Mouse (Mus musculus) neural tube, embryonic 11.5 days (tissue): ENCODE results near the gene Sept11. TPM values are rescaled to one million over a fixed set of nuclear protein-coding genes. Genes with fewer than 3 reads are reported as not detected.

Experiments used
- ATAC-seq: fragments of 200-750 bp; cut with Nextera tagmentation; 2 replicates; pipeline ENCODE4 v1.8.0; 2017; ENCODE audit warnings: moderate number of reproducible peaks, mild to moderate bottlenecking, moderate TSS enrichment, moderate library complexity; ENCODE audit not compliant: insufficient read depth, low FRiP score, low TSS enrichment
- DNase-seq: peaks from one replicate; pipeline ENCODE4 v3.0.0-alpha.2; 2015; ENCODE audit warnings: low spot score
- H3K27ac ChIP-seq: fragments of 300-500 bp; sonication (generic); 2 replicates; pipeline ENCODE4 v1.5.1; 2014; ENCODE audit warnings: low read depth, mild to moderate bottlenecking, low read length
- H3K27me3 ChIP-seq: fragments of 300-500 bp; sonication (generic); 2 replicates; pipeline ENCODE4 v1.6.1; 2014; ENCODE audit warnings: mild to moderate bottlenecking, low read length, mixed read lengths; ENCODE audit not compliant: control insufficient read depth, insufficient read depth
- H3K36me3 ChIP-seq: fragments of 300-500 bp; sonication (generic); 2 replicates; pipeline ENCODE4 v1.6.1; 2014; ENCODE audit warnings: mild to moderate bottlenecking, low read length, moderate library complexity, mixed read lengths; ENCODE audit not compliant: control insufficient read depth, insufficient read depth
- H3K4me1 ChIP-seq: fragments of 300-500 bp; sonication (generic); 2 replicates; pipeline ENCODE4 v1.6.1; 2014; ENCODE audit warnings: low read length, mixed read lengths; ENCODE audit not compliant: control insufficient read depth, insufficient read depth
- H3K4me2 ChIP-seq: fragments of 300-500 bp; sonication (generic); 2 replicates; pipeline ENCODE4 v1.6.1; 2014; ENCODE audit warnings: low read depth, mild to moderate bottlenecking, moderate library complexity
- H3K4me3 ChIP-seq: fragments of 300-500 bp; sonication (generic); 2 replicates; pipeline ENCODE4 v1.5.1; 2014; ENCODE audit warnings: low read depth, low read length
- H3K9ac ChIP-seq: fragments of 300-500 bp; sonication (generic); 2 replicates; pipeline ENCODE4 v1.6.1; 2014; ENCODE audit warnings: mild to moderate bottlenecking, low read length
- H3K9me3 ChIP-seq: fragments of 300-500 bp; sonication (generic); 2 replicates; pipeline ENCODE4 v1.6.1; 2016; ENCODE audit warnings: low read length; ENCODE audit not compliant: control insufficient read depth
- WGBS: fragments of 180-500 bp; shearing (Covaris S2); extraction: QIAGEN DNeasy Blood & Tissue Kit; methylation state at CpG from one replicate; pipeline ENCODE4 v1.1.7; 2014; 5-methylcytosine and 5-hydroxymethylcytosine counted together
- polyA plus RNA-seq: library from polyadenylated mRNA; unstranded; fragments of >200 nt; fragmentation: Nextera tagmentation; extraction: Ambion mirVana; gene quantifications from 2 replicates; pipeline ENCODE4 v1.2.1, GENCODE M21; 2014

The Sept11 gene
- polyA plus RNA-seq, 1 experiment from 2014 or later = 276 TPM

DNA sequence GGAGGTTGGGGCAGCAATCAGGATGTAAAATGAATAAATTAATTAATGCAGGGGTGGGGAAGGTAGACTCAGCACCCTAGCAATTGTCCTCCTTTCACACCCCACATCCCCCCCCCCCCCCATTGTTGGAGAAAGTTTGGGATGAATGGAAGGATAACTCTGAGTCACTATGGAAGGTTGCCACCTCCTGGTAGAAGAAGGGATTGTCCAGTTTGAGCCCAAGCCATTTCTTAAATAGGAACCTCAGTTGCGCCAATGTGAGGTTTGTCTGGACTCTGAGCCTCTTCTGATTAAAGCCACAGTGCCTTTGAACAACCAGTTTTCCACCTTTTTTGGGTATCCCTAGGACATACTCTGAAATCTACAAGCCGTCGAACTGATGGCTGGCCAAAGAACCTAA lies 70.3 kb downstream of the Sept11 start:
- DNase-seq (peak; percentile 43), ATAC-seq (no peak; the same call in 1 of the 2 replicates)
- Histone ChIP-seq H3K4me2 (no peak overlapping the region), H3K4me1 (no peaks in the 10 kb centered on the region), H3K9me3 (no peaks in the 10 kb centered on the region), H3K4me3 (no peak overlapping the region), H3K27me3 (no peaks in the 10 kb centered on the region), H3K9ac (no peak overlapping the region), H3K27ac (no peak overlapping the region), H3K36me3 (peaks cover 17% of the 10 kb centered on the region)
- 87% methylated on average over 3 of the region's 3 CpGs for WGBS

DNA sequence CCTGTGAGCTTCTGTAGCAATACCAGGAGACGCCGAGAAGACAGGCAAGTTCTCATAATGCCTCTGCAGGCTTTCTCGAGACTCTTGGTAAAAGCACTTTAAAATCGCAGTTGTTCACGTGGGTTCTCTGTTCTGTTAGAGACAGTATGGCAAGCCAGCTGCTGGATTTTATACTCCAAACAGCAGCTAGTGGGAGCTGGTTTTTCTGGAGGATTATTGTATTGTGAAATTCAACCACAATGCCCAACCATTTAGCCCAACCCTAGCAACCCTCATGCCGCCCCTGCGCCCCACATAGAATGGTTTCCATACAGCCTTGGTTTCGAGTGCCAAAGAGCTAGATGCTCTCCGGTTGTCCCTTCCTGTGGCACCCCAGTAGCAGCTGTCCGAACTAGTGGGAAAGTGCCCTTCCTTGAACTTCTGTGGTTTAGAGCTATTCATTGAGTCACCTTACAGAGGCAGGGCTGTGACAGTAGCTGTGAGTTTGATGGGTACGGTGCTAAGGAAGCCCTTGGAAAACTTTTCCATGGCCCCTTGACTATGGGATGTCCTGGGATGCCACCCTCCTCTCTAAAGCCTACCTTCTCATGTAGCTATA lies 74.8 kb downstream of the Sept11 start:
- no peak overlapping the region for H3K4me3 ChIP-seq
- H3K27me3 ChIP-seq = no peaks in the 10 kb centered on the region
- ATAC-seq (no peak), DNase-seq (no peak)
- no peak overlapping the region for H3K27ac ChIP-seq
- no peak overlapping the region for H3K9ac ChIP-seq
- peaks cover 7% of the 10 kb centered on the region for H3K36me3 ChIP-seq
- 94% methylated on average over 11 of the region's 11 CpGs for WGBS
- no peaks in the 10 kb centered on the region for H3K4me1 ChIP-seq
- no peaks in the 10 kb centered on the region for H3K9me3 ChIP-seq
- H3K4me2 ChIP-seq = no peak overlapping the region

DNA sequence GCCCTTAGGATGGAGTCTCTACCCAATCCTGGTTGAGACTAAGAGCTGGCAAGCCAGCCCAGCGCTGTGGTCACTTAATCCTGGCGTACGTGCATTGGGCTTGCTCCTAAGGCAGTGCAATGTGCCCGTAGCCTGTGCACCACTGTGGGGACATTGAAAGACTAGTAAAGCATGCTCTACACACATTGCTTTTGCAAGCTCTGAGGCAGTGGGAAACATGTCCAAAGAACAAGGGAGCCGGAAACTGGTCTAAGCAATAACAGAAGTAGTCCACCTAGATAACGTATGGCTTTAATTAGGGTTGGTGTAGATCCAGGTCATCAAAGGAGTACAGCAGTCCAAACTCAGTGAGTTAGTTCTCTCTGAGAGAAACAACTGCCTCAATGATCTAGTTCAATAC lies 75.4 kb downstream of the Sept11 start:
- Histone ChIP-seq H3K9ac (no peak overlapping the region), H3K27ac (no peak overlapping the region), H3K4me1 (no peaks in the 10 kb centered on the region), H3K27me3 (no peaks in the 10 kb centered on the region), H3K36me3 (peaks cover 7% of the 10 kb centered on the region), H3K4me3 (no peak overlapping the region), H3K4me2 (no peak overlapping the region), H3K9me3 (no peaks in the 10 kb centered on the region)
- ATAC-seq (no peak), DNase-seq (no peak)
- WGBS = 89% methylated on average over 6 of the region's 6 CpGs

DNA sequence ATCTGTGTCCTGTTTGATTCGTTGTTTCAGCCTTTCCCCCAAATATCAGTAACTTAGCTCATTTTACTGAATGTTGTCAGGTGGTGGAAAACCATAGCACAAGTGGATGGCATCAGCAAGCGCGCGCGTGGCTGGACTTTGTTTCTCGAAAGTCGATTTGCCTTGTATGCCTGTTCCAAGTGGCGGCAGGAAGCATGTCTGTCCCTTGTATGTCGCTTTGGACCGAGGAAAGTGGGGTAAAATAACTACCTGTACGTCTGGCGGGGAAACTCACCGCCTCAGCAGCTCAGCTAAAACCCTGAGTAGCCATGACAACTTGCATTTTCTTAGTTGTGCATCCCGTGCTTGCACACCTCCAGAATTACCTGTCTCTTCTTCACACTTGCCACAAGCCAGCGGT lies 78.2 kb downstream of the Sept11 start:
- no peak overlapping the region for H3K4me3 ChIP-seq
- H3K9ac ChIP-seq = no peak overlapping the region
- no peaks in the 10 kb centered on the region for H3K9me3 ChIP-seq
- no peak for DNase-seq
- H3K27me3 ChIP-seq = no peaks in the 10 kb centered on the region
- H3K36me3 ChIP-seq = peaks cover 4% of the 10 kb centered on the region
- no peak for ATAC-seq
- no peaks in the 10 kb centered on the region for H3K4me1 ChIP-seq
- no peak overlapping the region for H3K27ac ChIP-seq
- no peak overlapping the region for H3K4me2 ChIP-seq
- WGBS = 97% methylated on average over 15 of the region's 15 CpGs

DNA sequence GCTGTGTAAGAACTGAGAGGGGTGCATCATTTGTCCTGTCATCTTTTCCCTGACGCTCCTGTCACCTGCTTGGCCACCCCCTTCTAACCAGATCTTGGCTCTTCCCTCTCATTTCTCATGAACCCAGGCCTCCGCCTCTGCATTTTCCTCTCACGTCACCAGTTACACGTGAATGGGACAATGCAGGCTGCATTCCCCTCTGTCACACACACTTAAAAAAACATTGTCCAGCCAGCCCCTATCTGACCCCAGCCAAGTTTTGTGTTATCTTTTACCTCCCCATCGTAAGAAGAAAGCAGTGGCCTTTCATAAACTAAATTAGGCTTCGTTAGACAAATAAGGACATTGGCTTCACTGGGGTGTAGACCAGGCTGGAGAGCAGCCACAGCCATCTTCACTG lies 79.3 kb downstream of the Sept11 start:
- ATAC-seq (no peak), DNase-seq (no peak)
- Histone ChIP-seq H3K27me3 (no peaks in the 10 kb centered on the region), H3K36me3 (peaks cover 2% of the 10 kb centered on the region), H3K4me1 (no peaks in the 10 kb centered on the region), H3K27ac (no peak overlapping the region), H3K4me2 (no peak overlapping the region), H3K9me3 (no peaks in the 10 kb centered on the region), H3K4me3 (no peak overlapping the region), H3K9ac (no peak overlapping the region)
- WGBS = 88% methylated on average over 6 of the region's 6 CpGs

DNA sequence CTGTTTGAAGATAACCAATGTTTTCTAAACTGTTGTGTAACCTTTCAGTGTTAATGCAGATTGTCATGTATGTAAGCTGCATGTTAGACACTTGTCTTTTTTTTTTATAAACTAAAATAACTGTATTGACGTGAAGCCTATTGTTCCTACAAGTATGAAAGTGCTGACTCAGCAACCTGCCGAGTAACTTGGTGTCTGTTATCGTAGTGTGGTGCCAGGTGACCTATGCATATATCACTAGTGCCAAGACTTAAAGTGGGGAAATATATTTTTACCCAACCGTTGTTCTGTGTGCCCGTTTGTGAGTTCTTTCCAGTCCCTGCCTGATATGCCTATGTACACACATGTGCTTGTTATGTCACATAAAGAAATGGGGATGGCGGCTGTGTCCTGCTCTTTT lies 81.4 kb downstream of the Sept11 start:
- peaks cover 2% of the 10 kb centered on the region for H3K36me3 ChIP-seq
- no peaks in the 10 kb centered on the region for H3K9me3 ChIP-seq
- no peaks in the 10 kb centered on the region for H3K27me3 ChIP-seq
- no peak overlapping the region for H3K9ac ChIP-seq
- no peak overlapping the region for H3K27ac ChIP-seq
- H3K4me3 ChIP-seq = no peak overlapping the region
- 91% methylated on average over 6 of the region's 6 CpGs for WGBS
- no peak for DNase-seq
- no peaks in the 10 kb centered on the region for H3K4me1 ChIP-seq
- no peak for ATAC-seq
- H3K4me2 ChIP-seq = no peak overlapping the region

DNA sequence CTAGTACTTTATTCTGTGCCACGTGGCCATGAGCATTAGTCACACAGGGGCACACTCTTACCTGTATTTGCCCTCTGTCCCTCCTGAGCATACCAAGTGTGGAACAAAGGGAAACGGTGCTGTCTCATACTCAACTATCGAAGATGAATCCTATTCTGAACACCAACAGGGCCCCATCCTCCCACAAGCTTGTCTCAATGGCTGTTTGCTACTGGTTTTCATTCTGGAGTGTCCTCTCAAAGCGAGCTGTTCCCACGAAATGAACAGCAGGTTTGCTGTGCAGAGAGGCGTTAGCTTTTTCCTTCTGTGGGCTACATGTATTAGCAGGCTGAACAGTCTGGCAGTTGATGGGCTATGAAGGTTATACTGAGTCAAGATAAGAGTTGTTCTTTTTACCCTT lies 85.4 kb downstream of the Sept11 start:
- no peak for DNase-seq
- Histone ChIP-seq H3K4me2 (no peak overlapping the region), H3K36me3 (peaks cover 4% of the 10 kb centered on the region), H3K4me3 (no peak overlapping the region), H3K9me3 (no peaks in the 10 kb centered on the region), H3K9ac (no peak overlapping the region), H3K27me3 (no peaks in the 10 kb centered on the region), H3K27ac (no peak overlapping the region), H3K4me1 (no peaks in the 10 kb centered on the region)
- 84% methylated on average over 6 of the region's 6 CpGs for whole genome bisulfite sequencing
- no peak for ATAC-seq

DNA sequence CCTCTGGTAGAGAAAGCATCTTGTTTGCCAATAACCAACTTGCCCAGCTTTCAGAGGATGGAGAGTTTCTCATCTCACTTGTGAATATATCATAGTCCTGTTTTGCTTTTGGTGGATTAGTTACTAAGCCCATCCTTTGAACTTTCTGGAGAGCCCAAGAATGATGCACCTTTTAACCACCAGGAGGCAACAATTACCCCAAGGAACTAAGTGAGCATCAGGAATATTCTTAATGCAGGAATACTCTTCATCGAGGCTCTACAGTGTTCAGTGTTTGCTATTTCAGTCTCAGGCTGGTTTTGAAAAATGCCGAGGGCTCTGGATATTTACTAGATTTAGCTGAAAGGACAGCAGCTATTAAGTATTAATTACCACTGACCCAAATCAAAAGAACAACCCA lies 87.0 kb downstream of the Sept11 start:
- H3K27me3 ChIP-seq = no peaks in the 10 kb centered on the region
- H3K36me3 ChIP-seq = peaks cover 4% of the 10 kb centered on the region
- no peak for ATAC-seq
- H3K9me3 ChIP-seq = no peaks in the 10 kb centered on the region
- no peak overlapping the region for H3K4me2 ChIP-seq
- no peak overlapping the region for H3K27ac ChIP-seq
- H3K4me1 ChIP-seq = no peaks in the 10 kb centered on the region
- DNase-seq = no peak
- no peak overlapping the region for H3K4me3 ChIP-seq
- no peak overlapping the region for H3K9ac ChIP-seq
- 84% methylated on average over 2 of the region's 2 CpGs for WGBS

DNA sequence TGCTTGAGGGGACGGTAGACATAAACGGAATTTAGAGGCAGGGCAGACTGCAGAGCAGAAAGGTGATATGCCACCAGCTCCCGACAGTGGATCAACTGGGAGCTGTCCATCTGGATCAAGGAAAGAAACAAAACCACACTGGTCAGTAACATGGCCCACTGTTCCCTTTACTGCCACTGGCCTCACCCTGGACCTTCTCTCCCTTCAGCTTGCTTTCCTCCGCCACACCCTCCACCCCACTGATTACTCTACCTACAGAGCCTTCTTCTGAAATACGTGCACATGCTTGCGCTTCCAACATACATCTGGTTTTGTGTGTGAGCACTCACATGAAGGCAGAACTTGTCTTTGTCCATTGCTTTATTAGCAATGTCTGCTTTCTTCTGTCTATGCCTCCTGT lies 90.1 kb downstream of the Sept11 start:
- Histone ChIP-seq H3K4me1 (no peaks in the 10 kb centered on the region), H3K27ac (no peak overlapping the region), H3K9me3 (no peaks in the 10 kb centered on the region), H3K4me3 (no peak overlapping the region), H3K9ac (no peak overlapping the region), H3K4me2 (no peak overlapping the region), H3K27me3 (no peaks in the 10 kb centered on the region), H3K36me3 (peaks cover 6% of the 10 kb centered on the region; the same call in 1 of the 2 replicates)
- WGBS = 87% methylated on average over 6 of the region's 6 CpGs
- ATAC-seq (no peak), DNase-seq (no peak)
